Mouse (Mus musculus) liver, postnatal 0 days (tissue): ENCODE results near the gene Mov10l1. TPM values are rescaled to one million over a fixed set of nuclear protein-coding genes. Genes with fewer than 3 reads are reported as not detected.

ENCODE experiments used
- ATAC-seq: fragments of 200-750 bp; cut with Nextera tagmentation; 2 replicates; pipeline ENCODE4 v1.8.0; 2017; ENCODE audit warnings: mild to moderate bottlenecking, moderate library complexity
- DNase-seq: peaks from one replicate; pipeline ENCODE4 v3.0.0-alpha.2; 2016
- H3K27ac ChIP-seq: fragments of 300-500 bp; sonication (generic); 2 replicates; pipeline ENCODE4 v1.5.1; 2014; ENCODE audit warnings: antibody characterized with exemption, moderate library complexity, mild to moderate bottlenecking, low read depth
- H3K27me3 ChIP-seq: fragments of 300-500 bp; sonication (generic); 2 replicates; pipeline ENCODE4 v1.6.1; 2014; ENCODE audit warnings: low read length, control low read depth, mixed read lengths; ENCODE audit not compliant: insufficient read depth
- H3K36me3 ChIP-seq: fragments of 300-500 bp; sonication (generic); replicated peaks from 2 replicates; pipeline ENCODE4 v1.6.1; 2014; ENCODE audit warnings: mild to moderate bottlenecking, control low read depth, low read length, moderate library complexity, mixed read lengths; ENCODE audit not compliant: insufficient read depth
- H3K4me1 ChIP-seq: fragments of 300-500 bp; sonication (generic); 2 replicates; pipeline ENCODE4 v1.6.1; 2014; ENCODE audit warnings: antibody characterized with exemption, mild to moderate bottlenecking, control low read depth; ENCODE audit not compliant: insufficient read depth
- H3K4me2 ChIP-seq: fragments of 300-500 bp; sonication (generic); 2 replicates; pipeline ENCODE4 v1.6.1; 2014; ENCODE audit warnings: low read depth, mild to moderate bottlenecking, low read length, moderate library complexity, mixed read lengths
- H3K4me3 ChIP-seq: fragments of 300-500 bp; sonication (generic); 2 replicates; pipeline ENCODE4 v1.5.1; 2014; ENCODE audit warnings: low read depth, low read length
- H3K9ac ChIP-seq: fragments of 300-500 bp; sonication (generic); replicated peaks from 2 replicates; pipeline ENCODE4 v1.6.1; 2014; ENCODE audit warnings: mild to moderate bottlenecking, moderate library complexity
- H3K9me3 ChIP-seq: fragments of 300-500 bp; sonication (generic); 2 replicates; pipeline ENCODE4 v1.6.1; 2016; ENCODE audit warnings: mild to moderate bottlenecking, control low read depth, low read length, mixed read lengths
- CTCF ChIP-seq: sonication (generic); IDR thresholded peaks from 2 replicates; pipeline ENCODE4 v1.5.1; 2016; ENCODE audit warnings: antibody characterized with exemption, low read depth
- EP300 ChIP-seq: IDR thresholded peaks from 2 replicates; pipeline ENCODE4 v1.6.1; 2016; ENCODE audit warnings: antibody characterized with exemption, low read depth, mild to moderate bottlenecking
- WGBS: fragments of 180-500 bp; shearing (Covaris S2); extraction: QIAGEN DNeasy Blood & Tissue Kit; methylation state at CpG from one replicate; pipeline ENCODE4 v1.1.7; 2014; ENCODE audit not compliant: insufficient replicate concordance; 5-methylcytosine and 5-hydroxymethylcytosine counted together
- polyA plus RNA-seq: library from polyadenylated mRNA; unstranded; fragments of >200 nt; fragmentation: Nextera tagmentation; extraction: Ambion mirVana; gene quantifications from 2 replicates; pipeline ENCODE4 v1.2.1, GENCODE M21; 2015

Mov10l1 gene
- polyA plus RNA-seq, 1 experiment from 2014 or later: not detected

GRCm38 (mm10) chr15:89000367-89000766 is 17.7 kb downstream of the Mov10l1 start:
- 46% methylated on average over 2 of the region's 2 CpGs for WGBS
- no peak for ATAC-seq

GRCm38 (mm10) chr15:89001245-89001644 is 18.5 kb downstream of the Mov10l1 start:
- no peak for TF ChIP-seq CTCF
- TF ChIP-seq EP300: no peak
- Histone ChIP-seq H3K4me2 (no peak overlapping the region), H3K4me1 (no peaks in the 10 kb centered on the region), H3K27me3 (0 out of 2 replicates have a peak, but pooled peaks cover 4% of the 10 kb centered on the region), H3K9ac (no peak overlapping the region), H3K27ac (no peak overlapping the region), H3K9me3 (no peaks in the 10 kb centered on the region), H3K36me3 (no peaks in the 10 kb centered on the region), H3K4me3 (no peak overlapping the region)
- no peak for ATAC-seq
- no peak for DNase-seq
- WGBS: 62% methylated on average over 3 of the region's 3 CpGs

More at GRCm38 (mm10) chr15:89000367-89000766, 17.7 kb downstream of the Mov10l1 start:
- Histone ChIP-seq H3K9ac (no peak overlapping the region), H3K36me3 (no peaks in the 10 kb centered on the region), H3K9me3 (no peaks in the 10 kb centered on the region), H3K4me2 (no peak overlapping the region), H3K27ac (no peak overlapping the region), H3K4me3 (no peak overlapping the region), H3K4me1 (no peaks in the 10 kb centered on the region), H3K27me3 (0 out of 2 replicates have a peak, but pooled peaks cover 4% of the 10 kb centered on the region)
- no peak for TF ChIP-seq CTCF
- no peak for TF ChIP-seq EP300
- no peak for DNase-seq

- ATAC-seq: no peak
- H3K27ac ChIP-seq: no peak overlapping the region
- 81% methylated on average over 7 of the region's 7 CpGs for WGBS
- no peaks in the 10 kb centered on the region for H3K36me3 ChIP-seq
- no peak overlapping the region for H3K4me3 ChIP-seq
- H3K4me1 ChIP-seq: no peaks in the 10 kb centered on the region
- no peaks in the 10 kb centered on the region for H3K27me3 ChIP-seq
- no peaks in the 10 kb centered on the region for H3K9me3 ChIP-seq
- DNase-seq: no peak
- no peak overlapping the region for H3K9ac ChIP-seq
- TF ChIP-seq CTCF (no peak), EP300 (no peak)
- H3K4me2 ChIP-seq: no peak overlapping the region
Measured at GRCm38 (mm10) chr15:89007002-89007401, 24.3 kb downstream of the Mov10l1 start.

- 78% methylated on average over 5 of the region's 5 CpGs for WGBS
- TF ChIP-seq CTCF (no peak), EP300 (no peak)
Measured at GRCm38 (mm10) chr15:89007781-89008180, 25.1 kb downstream of the Mov10l1 start.

GRCm38 (mm10) chr15:89016722-89017121 is 34.0 kb downstream of the Mov10l1 start:
- H3K4me2 ChIP-seq: no peak overlapping the region
- TF ChIP-seq CTCF (no peak), EP300 (no peak)
- no peaks in the 10 kb centered on the region for H3K27me3 ChIP-seq
- no peak for ATAC-seq
- no peaks in the 10 kb centered on the region for H3K36me3 ChIP-seq
- no peaks in the 10 kb centered on the region for H3K4me1 ChIP-seq
- no peak overlapping the region for H3K9ac ChIP-seq
- no peak overlapping the region for H3K4me3 ChIP-seq
- H3K9me3 ChIP-seq: no peaks in the 10 kb centered on the region
- H3K27ac ChIP-seq: no peak overlapping the region
- DNase-seq: no peak
- WGBS: 56% methylated on average over 3 of the region's 3 CpGs

More at GRCm38 (mm10) chr15:89007781-89008180, 25.1 kb downstream of the Mov10l1 start:
- Histone ChIP-seq H3K9me3 (no peaks in the 10 kb centered on the region), H3K9ac (no peak overlapping the region), H3K27me3 (no peaks in the 10 kb centered on the region), H3K4me2 (no peak overlapping the region), H3K4me3 (no peak overlapping the region), H3K27ac (no peak overlapping the region), H3K36me3 (no peaks in the 10 kb centered on the region), H3K4me1 (no peaks in the 10 kb centered on the region)
- no peak for ATAC-seq
- DNase-seq: no peak

- H3K4me2 ChIP-seq: no peak overlapping the region
- 56% methylated on average over 7 of the region's 7 CpGs for WGBS
- DNase-seq: no peak
- ATAC-seq: no peak
- no peaks in the 10 kb centered on the region for H3K4me1 ChIP-seq
- no peak overlapping the region for H3K9ac ChIP-seq
- no peak for TF ChIP-seq CTCF
- TF ChIP-seq EP300: no peak
- H3K27me3 ChIP-seq: no peaks in the 10 kb centered on the region
- no peak overlapping the region for H3K4me3 ChIP-seq
- no peaks in the 10 kb centered on the region for H3K36me3 ChIP-seq
- H3K27ac ChIP-seq: no peak overlapping the region
- H3K9me3 ChIP-seq: no peaks in the 10 kb centered on the region
Measured at GRCm38 (mm10) chr15:89020085-89020484, 37.4 kb downstream of the Mov10l1 start.

GRCm38 (mm10) chr15:89020492-89020891 is 37.8 kb downstream of the Mov10l1 start:
- 75% methylated on average over 7 of the region's 7 CpGs for WGBS
- TF ChIP-seq CTCF: no peak
- TF ChIP-seq EP300: no peak
- Histone ChIP-seq H3K9ac (no peak overlapping the region), H3K36me3 (no peaks in the 10 kb centered on the region), H3K4me1 (no peaks in the 10 kb centered on the region), H3K4me3 (no peak overlapping the region), H3K9me3 (no peaks in the 10 kb centered on the region), H3K4me2 (no peak overlapping the region), H3K27me3 (no peaks in the 10 kb centered on the region), H3K27ac (no peak overlapping the region)
- no peak for ATAC-seq
- no peak for DNase-seq
